Mouse (Mus musculus): ENCODE results near the gene Fmod. TPM values are rescaled to one million over a fixed set of nuclear protein-coding genes. Genes with fewer than 3 reads are reported as not detected.

Fmod gene
- polyA plus RNA-seq (2014; fragmentation: Nextera tagmentation; extraction: Ambion mirVana) = 7.2 and 7.6 TPM in 2 replicates

DNA sequence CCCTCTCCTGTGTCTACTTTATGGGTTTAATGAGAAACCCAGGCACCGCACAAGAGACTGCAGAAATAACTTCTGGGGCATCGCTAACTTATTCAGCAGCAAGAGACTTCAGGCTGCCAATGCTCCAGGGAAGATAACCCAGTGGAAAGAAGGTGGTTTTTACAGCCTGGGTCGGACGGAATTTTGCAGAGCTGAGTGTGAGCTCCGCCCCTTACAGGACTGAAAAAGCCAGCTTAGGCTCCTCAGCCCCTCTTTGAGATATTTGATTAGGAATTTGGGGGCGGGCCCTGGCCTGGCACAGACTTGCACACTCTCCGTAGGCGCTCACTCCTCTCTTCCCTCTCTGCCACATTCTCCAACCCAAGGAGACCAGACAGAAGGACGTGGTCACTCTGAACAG lies at the start of gene Fmod:
Fmod (plus strand) TSS at position 83 of the 400 bp plus-strand sequence.
- Histone ChIP-seq H3K27me3 (ENCODE audit: control insufficient read depth, insufficient read depth, low read length) (no peaks in the 10 kb centered on the region), H3K4me3 (ENCODE audit: low read depth, low read length) (no peak within 1 kb of the TSS), H3K4me2 (replicated peaks; ENCODE audit: low read depth, low read length) (peak within 1 kb of the TSS; percentile 10; the same call in 1 of the 2 replicates), H3K36me3 (ENCODE audit: control insufficient read depth, insufficient read depth, low read length) (no peaks in the 10 kb centered on the region), H3K4me1 (ENCODE audit: control insufficient read depth, insufficient read depth, low read length) (peaks cover 10% of the 10 kb centered on the region), H3K9ac (replicated peaks; ENCODE audit: low read depth, low read length) (no peak within 1 kb of the TSS), H3K27ac (ENCODE audit: low read length) (no peak within 1 kb of the TSS), H3K9me3 (ENCODE audit: control insufficient read depth, low read depth, low read length) (no peaks in the 10 kb centered on the region)
- 24% methylated on average over 9 of the region's 9 CpGs for WGBS
- no peak for ATAC-seq (ENCODE audit: insufficient number of reproducible peaks, insufficient read depth, low FRiP score, low read depth)

DNA sequence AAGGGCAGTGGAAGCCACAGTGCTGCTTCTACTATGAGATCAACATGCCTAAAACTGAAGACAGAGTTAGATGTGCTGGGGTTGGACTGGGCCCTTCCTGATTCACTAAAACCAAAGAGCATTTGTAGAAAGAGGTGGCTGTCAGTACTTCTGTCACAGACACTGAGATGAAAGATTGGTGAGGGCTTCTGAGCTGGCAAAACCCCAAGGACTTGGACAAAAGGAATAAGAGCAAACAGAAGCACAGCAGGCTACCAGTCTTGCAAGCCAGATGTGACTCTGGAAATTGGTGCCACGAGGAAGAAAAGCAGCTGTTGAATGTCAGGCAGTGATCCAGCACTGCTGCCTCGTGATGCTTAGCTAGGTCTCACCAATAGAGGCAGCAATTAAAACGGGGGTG lies 48.2 kb upstream of the Fmod start:
- 22% methylated on average over 3 of the region's 3 CpGs for WGBS
- no peak overlapping the region for H3K4me2 ChIP-seq (replicated peaks; ENCODE audit: low read depth, low read length)
- H3K4me1 ChIP-seq (ENCODE audit: control insufficient read depth, insufficient read depth, low read length) = peaks cover 10% of the 10 kb centered on the region; the same call in 1 of the 2 replicates
- no peaks in the 10 kb centered on the region; the same call in 1 of the 2 replicates for H3K9me3 ChIP-seq (ENCODE audit: control insufficient read depth, low read depth, low read length)
- H3K27ac ChIP-seq (ENCODE audit: low read length) = no peak overlapping the region
- no peaks in the 10 kb centered on the region for H3K27me3 ChIP-seq (ENCODE audit: control insufficient read depth, insufficient read depth, low read length)
- H3K4me3 ChIP-seq (ENCODE audit: low read depth, low read length) = no peak overlapping the region
- no peaks in the 10 kb centered on the region for H3K36me3 ChIP-seq (ENCODE audit: control insufficient read depth, insufficient read depth, low read length)
- no peak overlapping the region for H3K9ac ChIP-seq (replicated peaks; ENCODE audit: low read depth, low read length)
- no peak for ATAC-seq (ENCODE audit: insufficient number of reproducible peaks, insufficient read depth, low FRiP score, low read depth)

DNA sequence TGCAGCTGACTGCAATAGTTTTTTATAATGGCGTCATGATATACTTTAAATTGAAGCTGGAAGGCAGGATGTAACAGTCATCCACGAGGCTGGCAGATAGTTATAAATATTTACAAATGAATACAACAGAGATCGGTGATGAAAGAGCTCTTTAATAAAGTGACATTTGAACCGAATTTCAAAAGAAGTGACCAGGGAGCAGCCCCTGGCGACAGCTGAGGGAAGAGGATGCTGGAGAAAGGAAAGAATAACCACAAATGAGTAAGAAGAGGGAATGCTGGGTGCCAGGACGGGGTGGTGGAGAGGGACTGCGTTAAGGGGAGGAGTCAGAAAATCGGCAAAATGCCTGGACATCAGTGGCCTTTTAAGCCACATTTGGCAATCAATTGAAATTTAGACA lies 45.8 kb upstream of the Fmod start:
- Histone ChIP-seq H3K27me3 (ENCODE audit: control insufficient read depth, insufficient read depth, low read length) (no peaks in the 10 kb centered on the region), H3K9me3 (ENCODE audit: control insufficient read depth, low read depth, low read length) (no peaks in the 10 kb centered on the region), H3K4me2 (replicated peaks; ENCODE audit: low read depth, low read length) (no peak overlapping the region), H3K36me3 (ENCODE audit: control insufficient read depth, insufficient read depth, low read length) (no peaks in the 10 kb centered on the region), H3K4me3 (ENCODE audit: low read depth, low read length) (no peak overlapping the region), H3K27ac (ENCODE audit: low read length) (no peak overlapping the region), H3K4me1 (ENCODE audit: control insufficient read depth, insufficient read depth, low read length) (peaks cover 10% of the 10 kb centered on the region; the same call in 1 of the 2 replicates), H3K9ac (replicated peaks; ENCODE audit: low read depth, low read length) (no peak overlapping the region)
- ATAC-seq (ENCODE audit: insufficient number of reproducible peaks, insufficient read depth, low FRiP score, low read depth) = no peak
- WGBS = 37% methylated on average over 8 of the region's 8 CpGs

DNA sequence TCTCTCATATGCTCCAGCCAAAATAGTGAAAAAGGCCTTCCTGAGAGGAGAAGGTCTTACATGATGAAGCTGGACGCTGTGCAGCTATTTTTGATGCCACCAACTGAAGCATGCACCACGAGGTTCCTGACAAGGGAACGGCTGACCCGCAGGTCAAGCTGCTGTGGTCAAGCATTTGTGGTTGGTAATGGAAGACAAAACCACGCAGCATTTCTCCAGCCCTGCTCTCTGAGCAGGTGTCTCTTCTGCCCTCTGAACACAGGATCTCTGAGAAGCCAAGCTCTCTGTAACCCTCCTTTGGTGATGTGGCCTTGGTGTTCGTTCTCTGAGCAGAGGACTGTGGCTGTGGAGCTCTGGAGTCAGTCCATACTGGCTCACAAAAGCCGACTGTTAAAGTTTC lies 31.6 kb upstream of the Fmod start:
- Histone ChIP-seq H3K9ac (replicated peaks; ENCODE audit: low read depth, low read length) (no peak overlapping the region), H3K27ac (ENCODE audit: low read length) (peak overlapping the region; percentile 79; the same call in 1 of the 2 replicates)
- ATAC-seq (ENCODE audit: insufficient number of reproducible peaks, insufficient read depth, low FRiP score, low read depth) = no peak

DNA sequence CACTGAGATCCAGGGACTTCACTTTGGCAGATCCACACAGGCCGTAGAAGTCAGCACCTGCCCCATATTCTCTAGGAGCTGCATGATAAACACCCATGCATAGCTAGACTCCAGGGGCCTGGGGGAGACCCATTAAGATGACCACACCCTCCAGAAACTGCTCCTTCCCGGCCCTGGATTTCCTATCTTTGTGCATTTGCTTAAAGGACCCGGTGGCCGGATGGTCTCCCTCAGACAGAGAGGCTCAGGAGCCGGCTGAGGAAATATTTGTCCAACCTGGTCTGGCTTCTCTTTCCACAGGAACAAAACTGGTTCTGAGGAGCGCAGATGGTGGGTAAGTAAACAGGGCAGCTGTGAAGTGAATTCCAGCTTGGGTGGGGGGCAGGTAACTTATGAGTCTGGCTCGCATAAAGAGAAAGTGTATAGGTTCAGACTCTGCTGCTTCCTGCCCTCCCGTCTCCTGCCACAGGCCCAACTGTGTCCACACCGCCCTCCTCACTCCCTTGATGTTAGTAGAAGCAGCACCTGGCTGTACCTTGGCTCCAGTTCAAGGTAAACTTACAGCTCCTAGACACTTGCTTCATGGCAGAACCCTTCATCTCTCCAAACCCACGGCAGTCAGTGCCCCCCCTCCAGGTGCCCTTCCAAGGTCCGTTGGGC lies 30.8 kb upstream of the Fmod start:
- peak; percentile 86 for ATAC-seq (ENCODE audit: insufficient number of reproducible peaks, insufficient read depth, low FRiP score, low read depth)
- Histone ChIP-seq H3K9ac (replicated peaks; ENCODE audit: low read depth, low read length) (no peak overlapping the region), H3K9me3 (ENCODE audit: control insufficient read depth, low read depth, low read length) (no peaks in the 10 kb centered on the region), H3K4me3 (ENCODE audit: low read depth, low read length) (no peak overlapping the region), H3K27ac (ENCODE audit: low read length) (peak overlapping the region; percentile 79), H3K4me1 (ENCODE audit: control insufficient read depth, insufficient read depth, low read length) (0 out of 2 replicates have a peak, but pooled peaks cover 5% of the 10 kb centered on the region), H3K36me3 (ENCODE audit: control insufficient read depth, insufficient read depth, low read length) (no peaks in the 10 kb centered on the region), H3K4me2 (replicated peaks; ENCODE audit: low read depth, low read length) (no peak overlapping the region), H3K27me3 (ENCODE audit: control insufficient read depth, insufficient read depth, low read length) (no peaks in the 10 kb centered on the region)
- 47% methylated on average over 11 of the region's 11 CpGs for WGBS

More for the DNA sequence above, 31.6 kb upstream of the Fmod start:
- Histone ChIP-seq H3K4me1 (ENCODE audit: control insufficient read depth, insufficient read depth, low read length) (0 out of 2 replicates have a peak, but pooled peaks cover 5% of the 10 kb centered on the region), H3K4me3 (ENCODE audit: low read depth, low read length) (no peak overlapping the region), H3K4me2 (replicated peaks; ENCODE audit: low read depth, low read length) (no peak overlapping the region), H3K36me3 (ENCODE audit: control insufficient read depth, insufficient read depth, low read length) (no peaks in the 10 kb centered on the region), H3K27me3 (ENCODE audit: control insufficient read depth, insufficient read depth, low read length) (no peaks in the 10 kb centered on the region), H3K9me3 (ENCODE audit: control insufficient read depth, low read depth, low read length) (no peaks in the 10 kb centered on the region)
- 60% methylated on average over 7 of the region's 7 CpGs for WGBS

DNA sequence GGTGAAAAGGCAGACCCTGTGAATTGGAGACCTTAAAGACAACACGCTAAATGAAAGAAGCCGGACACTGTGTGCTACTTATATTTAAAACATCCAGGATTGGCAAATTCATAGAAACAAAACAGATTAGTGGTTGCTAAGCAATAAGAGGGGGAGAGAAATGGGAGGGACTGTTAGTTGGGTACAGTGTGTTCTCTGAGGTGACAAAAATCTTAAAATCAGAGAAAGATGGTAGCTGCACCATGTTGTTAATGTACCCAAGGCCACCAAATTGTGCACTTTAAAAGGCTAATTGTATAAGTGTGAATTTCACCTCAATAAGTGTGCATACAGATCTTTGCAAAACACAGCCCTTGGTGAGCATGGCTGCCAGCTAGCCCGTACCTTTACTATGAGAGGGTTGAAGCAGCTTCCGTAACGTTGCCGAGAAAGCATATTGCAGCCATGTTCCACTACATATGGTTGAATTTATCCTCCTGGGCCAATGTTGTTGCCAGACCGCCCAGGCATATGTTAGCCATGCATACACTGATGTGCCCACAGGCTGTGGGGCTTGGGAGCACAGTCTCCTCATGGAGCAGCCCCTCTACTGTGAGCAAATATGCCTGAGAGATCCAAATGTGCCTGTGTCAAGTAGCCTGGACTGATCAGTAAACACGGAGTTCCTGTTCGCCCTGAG lies 12.6 kb upstream of the Fmod start:
- ATAC-seq (ENCODE audit: insufficient number of reproducible peaks, insufficient read depth, low FRiP score, low read depth) = no peak
- no peaks in the 10 kb centered on the region for H3K27me3 ChIP-seq (ENCODE audit: control insufficient read depth, insufficient read depth, low read length)
- WGBS = 85% methylated on average over 9 of the region's 9 CpGs
- H3K4me2 ChIP-seq (replicated peaks; ENCODE audit: low read depth, low read length) = no peak overlapping the region
- H3K4me1 ChIP-seq (ENCODE audit: control insufficient read depth, insufficient read depth, low read length) = peaks cover 11% of the 10 kb centered on the region; the same call in 1 of the 2 replicates
- no peaks in the 10 kb centered on the region for H3K36me3 ChIP-seq (ENCODE audit: control insufficient read depth, insufficient read depth, low read length)
- H3K27ac ChIP-seq (ENCODE audit: low read length) = no peak overlapping the region
- H3K4me3 ChIP-seq (ENCODE audit: low read depth, low read length) = no peak overlapping the region
- no peaks in the 10 kb centered on the region for H3K9me3 ChIP-seq (ENCODE audit: control insufficient read depth, low read depth, low read length)
- no peak overlapping the region for H3K9ac ChIP-seq (replicated peaks; ENCODE audit: low read depth, low read length)

DNA sequence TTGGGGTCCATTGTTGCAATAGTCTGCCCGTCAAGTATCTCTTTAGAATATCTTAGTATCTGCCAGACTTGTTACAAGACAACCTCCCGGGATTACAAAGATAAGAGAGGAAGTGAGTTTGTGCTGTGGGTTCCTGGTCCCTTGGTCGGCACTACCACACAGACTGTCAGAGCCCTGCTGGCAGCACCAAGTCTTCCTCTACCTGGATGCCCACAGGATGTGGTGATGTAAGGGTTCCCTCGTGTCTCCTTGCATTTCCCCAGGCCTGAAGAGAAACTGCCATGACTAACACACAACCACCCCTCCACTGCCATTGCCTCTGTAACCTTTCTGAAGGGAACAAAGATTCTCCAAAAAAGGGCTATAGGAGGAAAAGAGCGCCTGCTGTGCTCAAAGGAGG lies 11.1 kb upstream of the Fmod start:
- Histone ChIP-seq H3K36me3 (ENCODE audit: control insufficient read depth, insufficient read depth, low read length) (no peaks in the 10 kb centered on the region), H3K27me3 (ENCODE audit: control insufficient read depth, insufficient read depth, low read length) (no peaks in the 10 kb centered on the region), H3K9ac (replicated peaks; ENCODE audit: low read depth, low read length) (no peak overlapping the region), H3K4me3 (ENCODE audit: low read depth, low read length) (no peak overlapping the region), H3K27ac (ENCODE audit: low read length) (no peak overlapping the region), H3K9me3 (ENCODE audit: control insufficient read depth, low read depth, low read length) (no peaks in the 10 kb centered on the region), H3K4me2 (replicated peaks; ENCODE audit: low read depth, low read length) (no peak overlapping the region), H3K4me1 (ENCODE audit: control insufficient read depth, insufficient read depth, low read length) (peaks cover 11% of the 10 kb centered on the region; the same call in 1 of the 2 replicates)
- 72% methylated on average over 5 of the region's 5 CpGs for WGBS
- ATAC-seq (ENCODE audit: insufficient number of reproducible peaks, insufficient read depth, low FRiP score, low read depth) = no peak

DNA sequence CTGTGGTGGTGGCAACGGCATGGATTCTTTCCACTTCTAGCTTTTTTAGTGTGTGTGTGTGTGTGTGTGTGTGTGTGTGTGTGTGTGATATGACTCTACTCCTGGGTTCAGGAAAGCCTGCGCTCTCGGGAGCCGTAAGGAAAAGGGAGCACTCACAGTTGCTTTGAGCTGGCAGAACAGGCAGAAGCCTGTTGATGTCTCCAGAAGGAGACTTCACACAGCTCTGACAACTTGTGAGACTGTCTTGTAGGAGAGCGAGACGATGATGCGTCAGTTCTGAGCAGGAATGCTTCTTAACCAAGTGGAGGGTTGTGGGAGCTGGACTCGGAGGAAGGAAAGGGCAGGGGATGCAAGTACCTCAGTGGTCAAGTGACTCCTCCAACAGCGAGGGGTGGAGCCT lies 10.3 kb upstream of the Fmod start:
- no peak overlapping the region for H3K4me2 ChIP-seq (replicated peaks; ENCODE audit: low read depth, low read length)
- WGBS = 83% methylated on average over 9 of the region's 9 CpGs
- H3K9me3 ChIP-seq (ENCODE audit: control insufficient read depth, low read depth, low read length) = no peaks in the 10 kb centered on the region
- no peak for ATAC-seq (ENCODE audit: insufficient number of reproducible peaks, insufficient read depth, low FRiP score, low read depth)
- no peak overlapping the region for H3K9ac ChIP-seq (replicated peaks; ENCODE audit: low read depth, low read length)
- no peaks in the 10 kb centered on the region for H3K36me3 ChIP-seq (ENCODE audit: control insufficient read depth, insufficient read depth, low read length)
- H3K4me1 ChIP-seq (ENCODE audit: control insufficient read depth, insufficient read depth, low read length) = peaks cover 11% of the 10 kb centered on the region; the same call in 1 of the 2 replicates
- no peak overlapping the region for H3K27ac ChIP-seq (ENCODE audit: low read length)
- H3K27me3 ChIP-seq (ENCODE audit: control insufficient read depth, insufficient read depth, low read length) = no peaks in the 10 kb centered on the region
- no peak overlapping the region for H3K4me3 ChIP-seq (ENCODE audit: low read depth, low read length)

Data from stomach, embryonic 14.5 days (tissue).